Mouse (Mus musculus): ENCODE data around the gene Mup2. TPM values are rescaled to one million over a fixed set of nuclear protein-coding genes. Genes with fewer than 3 reads are reported as not detected.

Gene Mup2
- not detected in 2 replicates for polyA plus RNA-seq (2015; fragmentation: Nextera tagmentation; extraction: Ambion mirVana)

GRCm38 (mm10) chr4:60154189-60154588 is at the start of gene Mup2:
Gene Mup2 (minus strand): TSS chr4:60154289.

Other genes starting within 250 kb of the Mup2 start
- gene Slc46a2, start 239.2 kb downstream of the Mup2 start, polyA plus RNA-seq (2015; fragmentation: Nextera tagmentation; extraction: Ambion mirVana): 1.5 TPM in 1 of 2 replicates, not detected in the other
- gene Mup4, start 193.6 kb downstream of the Mup2 start, polyA plus RNA-seq (2015; fragmentation: Nextera tagmentation; extraction: Ambion mirVana): not detected in 2 replicates
- gene Mup6, start 190.0 kb downstream of the Mup2 start, polyA plus RNA-seq (2015; fragmentation: Nextera tagmentation; extraction: Ambion mirVana): not detected in 2 replicates
- gene Mup7, start 83.8 kb downstream of the Mup2 start, polyA plus RNA-seq (2015; fragmentation: Nextera tagmentation; extraction: Ambion mirVana): not detected in 2 replicates
- gene Mup8, start 68.3 kb upstream of the Mup2 start, polyA plus RNA-seq (2015; fragmentation: Nextera tagmentation; extraction: Ambion mirVana): not detected in 2 replicates

All from skeletal muscle tissue, postnatal 0 days (tissue).